Mouse (Mus musculus): ENCODE measurements around the gene Adck1.

- no peak for TF ChIP-seq RCOR1 (conservative IDR thresholded peaks at IDR 0.05; ENCODE audit: low read depth, low read length)
- no peak for TF ChIP-seq MXI1 (IDR thresholded peaks at IDR 0.05; ENCODE audit: low read depth, low read length)
- no peak for TF ChIP-seq CTCF (conservative IDR thresholded peaks at IDR 0.05 in 1 of 2, IDR thresholded peaks at IDR 0.05 in 1 of 2; ENCODE audit: low read depth in 2 of 2, low read length in 2 of 2)
These were observed 43.2 kb downstream of the Adck1 start for GRCm38 (mm10) chr12:88403541-88403940.

Measured in CH12.LX (cell line).